14 mouse cellular contexts compared by ENCODE assay signal in genomic region chr19:27038298-27038697, GRCm38 (mm10).
DNase-seq lines count a peak whose midpoint lies in the region; ATAC-seq and TF ChIP-seq lines count a peak whose summit lies in the region.
"Had no signal": no experiment of that assay in that cellular context is flagged by ENCODE, and none has a peak within 500 bp of the region (broad histone marks: within the 10 kb centered on the region; RNA-seq: fewer than 3 reads in every experiment).

No protein-coding gene starts in this region.

- ATAC-seq in midbrain, embryonic 11.5 days (ENCODE audit: low FRiP score) = no peak
- ATAC-seq in hindbrain, postnatal 0 days = no peak

- H3K4me3 ChIP-seq in midbrain, embryonic 10.5 days = no peak overlapping the region
- H3K4me3 ChIP-seq in midbrain, embryonic 11.5 days (ENCODE audit: low read depth, low read length) = no peak overlapping the region
- no peak overlapping the region for H3K4me3 ChIP-seq in hindbrain, postnatal 0 days (ENCODE audit: low read length)
- H3K4me3 ChIP-seq: erythroblast, embryonic 14.5 days; hindbrain, embryonic 15.5 days; limb, embryonic 15.5 days; megakaryocyte, embryonic 14.5 days had no signal

- H3K27ac ChIP-seq in midbrain, embryonic 10.5 days (replicated peaks) = peak overlapping the region; percentile 56
- no peak overlapping the region for H3K27ac ChIP-seq in midbrain, embryonic 11.5 days (ENCODE audit: low read depth, low read length)
- 0 out of 2 replicates have a peak overlapping the region, but pooled peaks have one; percentile 11 for H3K27ac ChIP-seq in hindbrain, postnatal 0 days
- H3K27ac ChIP-seq: hindbrain, embryonic 15.5 days; limb, embryonic 15.5 days had no signal

- no peak overlapping the region for H3K9ac ChIP-seq in midbrain, embryonic 11.5 days (ENCODE audit: low read length)
- no peak overlapping the region for H3K9ac ChIP-seq in hindbrain, postnatal 0 days (replicated peaks; ENCODE audit: low read length)
- H3K9ac ChIP-seq: hindbrain, embryonic 15.5 days; limb, embryonic 15.5 days had no signal

- H3K27me3 ChIP-seq in midbrain, embryonic 10.5 days (ENCODE audit: low read depth, poor library complexity, severe bottlenecking) = no peaks in the 10 kb centered on the region
- no peaks in the 10 kb centered on the region for H3K27me3 ChIP-seq in midbrain, embryonic 11.5 days (ENCODE audit: control insufficient read depth, insufficient read depth, low read length)
- H3K27me3 ChIP-seq in hindbrain, postnatal 0 days (ENCODE audit: insufficient read depth, low read length) = no peaks in the 10 kb centered on the region
- H3K27me3 ChIP-seq: hindbrain, embryonic 15.5 days; limb, embryonic 15.5 days; megakaryocyte, embryonic 14.5 days had no signal

- 56% methylated on average over 3 of the region's 3 CpGs for WGBS in midbrain, embryonic 10.5 days
- 41% methylated on average over 3 of the region's 3 CpGs for WGBS in midbrain, embryonic 11.5 days
- 22% methylated on average over 3 of the region's 3 CpGs for WGBS in hindbrain, postnatal 0 days

- no peaks in the 10 kb centered on the region for H3K36me3 ChIP-seq in midbrain, embryonic 10.5 days
- no peaks in the 10 kb centered on the region for H3K36me3 ChIP-seq in midbrain, embryonic 11.5 days (ENCODE audit: control insufficient read depth, insufficient read depth, low read length)
- no peaks in the 10 kb centered on the region for H3K36me3 ChIP-seq in hindbrain, postnatal 0 days (ENCODE audit: insufficient read depth, low read length)
- H3K36me3 ChIP-seq: hindbrain, embryonic 15.5 days; limb, embryonic 15.5 days had no signal

- no peak for TF ChIP-seq CTCF in hindbrain, postnatal 0 days (IDR thresholded peaks at IDR 0.05; ENCODE audit: low read depth)

- peaks cover 9% of the 10 kb centered on the region for H3K4me1 ChIP-seq in midbrain, embryonic 10.5 days
- no peaks in the 10 kb centered on the region; the same call in 1 of the 2 replicates for H3K4me1 ChIP-seq in midbrain, embryonic 11.5 days (ENCODE audit: control insufficient read depth, insufficient read depth, low read length)
- 0 out of 2 replicates have a peak, but pooled peaks cover 3% of the 10 kb centered on the region for H3K4me1 ChIP-seq in hindbrain, postnatal 0 days (ENCODE audit: insufficient read depth, low read length)

- no peak overlapping the region for H3K4me2 ChIP-seq in midbrain, embryonic 11.5 days
- no peak overlapping the region for H3K4me2 ChIP-seq in hindbrain, postnatal 0 days (ENCODE audit: low read depth, low read length)
- H3K4me2 ChIP-seq: hindbrain, embryonic 15.5 days; limb, embryonic 15.5 days had no signal

- H3K9me3 ChIP-seq in midbrain, embryonic 10.5 days (replicated peaks) = no peaks in the 10 kb centered on the region
- no peaks in the 10 kb centered on the region for H3K9me3 ChIP-seq in midbrain, embryonic 11.5 days (ENCODE audit: control insufficient read depth, low read length)
- no peaks in the 10 kb centered on the region for H3K9me3 ChIP-seq in hindbrain, postnatal 0 days (ENCODE audit: low read length)
- H3K9me3 ChIP-seq: hindbrain, embryonic 15.5 days; limb, embryonic 15.5 days; megakaryocyte, embryonic 14.5 days had no signal

- DNase-seq in adrenal gland, postnatal 36 days = peak; percentile 5 to 15
- DNase-seq in adrenal gland, adult 18-20 months (ENCODE audit: low spot score in 2 of 2) = no peak
- no peak for DNase-seq in midbrain, embryonic 10.5 days (ENCODE audit: low spot score)
- DNase-seq in midbrain, embryonic 11.5 days (ENCODE audit: low spot score, missing footprints) = no peak
- peak; percentile 13 for DNase-seq in hindbrain, postnatal 0 days (ENCODE audit: low spot score)
- DNase-seq in skeletal muscle tissue, adult 2 months (ENCODE audit: low read depth, low spot score) = peak; percentile 18
- DNase-seq in right cerebral cortex, postnatal 10 days (ENCODE audit: low spot score in 2 of 2) = no peak
- no peak for DNase-seq in spleen, postnatal 4 days (ENCODE audit: low spot score in 2 of 2)
- DNase-seq: cerebellum, adult 11-12 months; spleen, adult 18-20 months had no signal

Comparison
In these comparisons a context has a peak if more than half of its experiments do, and no peak if none do; other contexts are left out.
1. DNase-seq: peak in adrenal gland, postnatal 36 days (2 of 2), hindbrain, postnatal 0 days (single experiment) and skeletal muscle tissue, adult 2 months (single experiment); none in adrenal gland, adult 18-20 months (0 of 2), midbrain, embryonic 10.5 days (single experiment), midbrain, embryonic 11.5 days (single experiment), right cerebral cortex, postnatal 10 days (0 of 2) and spleen, postnatal 4 days (0 of 2).